Comparison of ENCODE assay signal across 23 mouse cellular contexts in genomic region chr15:51704198-51704597, GRCm38 (mm10).
A peak's percentile ranks its signal among the peaks of the same experiment; 100 is the strongest.
DNase-seq lines count a peak whose midpoint lies in the region; ATAC-seq and TF ChIP-seq lines count a peak whose summit lies in the region.
"Had no signal": no experiment of that assay in that cellular context is flagged by ENCODE, and none has a peak within 500 bp of the region (broad histone marks: within the 10 kb centered on the region; RNA-seq: fewer than 3 reads in every experiment).

No protein-coding gene starts in this region.

- peak; percentile 60 for DNase-seq in 3T3-L1 (ENCODE audit: low read depth, low spot score)
- DNase-seq in layer of hippocampus, postnatal 25 days (ENCODE audit: extremely low spot score in 1 of 2, low spot score in 1 of 2), result no peak
- no peak for DNase-seq in lung, postnatal 14 days
- DNase-seq: adrenal gland, adult 2 months; adrenal gland, adult 8-10 months; adrenal gland, postnatal 10 days; adrenal gland, postnatal 14 days; adrenal gland, postnatal 25 days; adrenal gland, postnatal 36 days; B cell, adult 2 months; cerebellum, adult 11 months; cerebellum, adult 11-12 months; cerebellum, adult 18-20 months; cerebellum, adult 2 months; cerebellum, adult 8-10 months had no signal

- no peak overlapping the region for H3K4me2 ChIP-seq in myocyte (ENCODE audit: low read depth)
- H3K4me2 ChIP-seq in intestine, embryonic 16.5 days (ENCODE audit: low read depth, low read length), result no peak overlapping the region

- TF ChIP-seq POLR2A in myocyte (IDR thresholded peaks at IDR 0.05; ENCODE audit: insufficient read length, low read depth), result no peak

- H3K36me3 ChIP-seq in C2C12 (ENCODE audit: control insufficient read depth, insufficient read depth) (no peaks in the 10 kb centered on the region), myocyte (ENCODE audit: control insufficient read depth, insufficient read depth) (no peaks in the 10 kb centered on the region)
- H3K36me3 ChIP-seq in intestine, embryonic 16.5 days (ENCODE audit: control insufficient read depth, insufficient read depth, low read length), result no peaks in the 10 kb centered on the region
- H3K36me3 ChIP-seq: G1E had no signal

- no peak for TF ChIP-seq CTCF in C2C12 (IDR thresholded peaks at IDR 0.05; ENCODE audit: control insufficient read depth, insufficient read depth, insufficient read length)

- WGBS in intestine, embryonic 16.5 days, result 89% methylated on average over 1 of the region's 1 CpGs

- no peak for ATAC-seq in intestine, embryonic 16.5 days
- ATAC-seq: activated CD4-positive, CD25-positive, alpha-beta regulatory T cell, adult 4 months; CD4-positive, CD25-positive, alpha-beta regulatory T cell, adult 4 months; Patski had no signal

- no peak overlapping the region for H3K27ac ChIP-seq in intestine, embryonic 16.5 days (ENCODE audit: low read length)

- H3K4me1 ChIP-seq in intestine, embryonic 16.5 days (ENCODE audit: control insufficient read depth, insufficient read depth, low read length), result no peaks in the 10 kb centered on the region

- no peak overlapping the region for H3ac ChIP-seq in C2C12 (ENCODE audit: control insufficient read depth, insufficient read length, low read depth)
- H3ac ChIP-seq in myocyte (ENCODE audit: control insufficient read depth, insufficient read length), result no peak overlapping the region

- H3K4me3 ChIP-seq in C2C12 (ENCODE audit: insufficient read depth, poor library complexity, severe bottlenecking) (no peak overlapping the region), myocyte (no peak overlapping the region)
- H3K4me3 ChIP-seq in intestine, embryonic 16.5 days (ENCODE audit: low read length), result no peak overlapping the region

- no peaks in the 10 kb centered on the region for H3K9me3 ChIP-seq in intestine, embryonic 16.5 days (ENCODE audit: control insufficient read depth, low read length)
- H3K9me3 ChIP-seq: G1E had no signal

- no peak overlapping the region for H3K9ac ChIP-seq in intestine, embryonic 16.5 days (ENCODE audit: low read depth, low read length)

- no peaks in the 10 kb centered on the region for H3K27me3 ChIP-seq in C2C12 (ENCODE audit: control insufficient read depth, insufficient read depth, insufficient read length)
- H3K27me3 ChIP-seq in myocyte (ENCODE audit: control insufficient read depth, insufficient read depth, insufficient read length), result no peaks in the 10 kb centered on the region
- no peaks in the 10 kb centered on the region for H3K27me3 ChIP-seq in intestine, embryonic 16.5 days (replicated peaks; ENCODE audit: control insufficient read depth, insufficient read depth, low read length)
- H3K27me3 ChIP-seq: CH12.LX, Patski had no signal

- H3K79me3 ChIP-seq in C2C12 (ENCODE audit: low read depth), result no peaks in the 10 kb centered on the region

- no peaks in the 10 kb centered on the region for H3K79me2 ChIP-seq in C2C12 (ENCODE audit: control insufficient read depth, insufficient read depth)
- H3K79me2 ChIP-seq in myocyte (ENCODE audit: control insufficient read depth, insufficient read depth), result no peaks in the 10 kb centered on the region

TF ChIP-seq in C2C12, 6 proteins besides CTCF, POLR2A, EP300 and RAD21:
- no peak for TF ChIP-seq MYOG (IDR thresholded peaks at IDR 0.05; ENCODE audit: control insufficient read depth, extremely low read depth, insufficient read length)
- no peak for TF ChIP-seq USF1 (IDR thresholded peaks at IDR 0.05; ENCODE audit: low read depth)
- no peak for TF ChIP-seq MAX (IDR thresholded peaks at IDR 0.05)
- peak; percentile 43 for TF ChIP-seq FOSL1 (IDR thresholded peaks at IDR 0.05; ENCODE audit: insufficient read depth, low read length, poor library complexity, severe bottlenecking)
- TF ChIP-seq CEBPB (IDR thresholded peaks at IDR 0.05; ENCODE audit: low read depth), result no peak
- peak; percentile 27 for TF ChIP-seq MYOD1 (IDR thresholded peaks at IDR 0.05; ENCODE audit: control insufficient read depth, insufficient read length, low read depth)

TF ChIP-seq in myocyte, 11 proteins besides CTCF, POLR2A, EP300 and RAD21:
- TF ChIP-seq MYOD1 (IDR thresholded peaks at IDR 0.05; ENCODE audit: control insufficient read depth in 1 of 3, insufficient read length in 2 of 3, low read depth in 2 of 3) (no peak), CEBPB (IDR thresholded peaks at IDR 0.05; ENCODE audit: insufficient read depth, poor library complexity, severe bottlenecking) (peak; percentile 63; the same call in 1 of the 2 replicates)
